Mouse (Mus musculus) forebrain, embryonic 12.5 days (tissue): ENCODE data around the gene Mfsd14a. TPM values are rescaled to one million over a fixed set of nuclear protein-coding genes. Genes with fewer than 3 reads are reported as not detected.

Experiments
- ATAC-seq: fragments of 200-750 bp; cut with Nextera tagmentation; 2 replicates; pipeline ENCODE4 v1.8.0; 2017; ENCODE audit warnings: moderate TSS enrichment; ENCODE audit not compliant: low FRiP score
- H3K27ac ChIP-seq: fragments of 300-500 bp; sonication (generic); 2 replicates; pipeline ENCODE4 v1.5.1; 2016; ENCODE audit warnings: mild to moderate bottlenecking
- H3K27me3 ChIP-seq: fragments of 300-500 bp; sonication (generic); 2 replicates; pipeline ENCODE4 v1.6.1; 2016; ENCODE audit warnings: mild to moderate bottlenecking
- H3K36me3 ChIP-seq: fragments of 300-500 bp; sonication (generic); replicated peaks from 2 replicates; pipeline ENCODE4 v1.6.1; 2016; ENCODE audit warnings: mild to moderate bottlenecking
- H3K4me1 ChIP-seq: fragments of 300-500 bp; sonication (generic); 2 replicates; pipeline ENCODE4 v1.6.1; 2016
- H3K4me2 ChIP-seq: fragments of 300-500 bp; sonication (generic); 2 replicates; pipeline ENCODE4 v1.6.1; 2016; ENCODE audit warnings: mild to moderate bottlenecking, moderate library complexity
- H3K4me3 ChIP-seq: fragments of 300-500 bp; sonication (generic); replicated peaks from 2 replicates; pipeline ENCODE4 v1.5.1; 2016; ENCODE audit warnings: mild to moderate bottlenecking
- H3K9ac ChIP-seq: fragments of 300-500 bp; sonication (generic); 2 replicates; pipeline ENCODE4 v1.6.1; 2016; ENCODE audit warnings: mild to moderate bottlenecking
- H3K9me3 ChIP-seq: fragments of 300-500 bp; sonication (generic); 2 replicates; pipeline ENCODE4 v1.6.1; 2016
- WGBS: fragments of 180-500 bp; shearing (Covaris S2); methylation state at CpG from one replicate; pipeline ENCODE4 v1.1.7; 2016; 5-methylcytosine and 5-hydroxymethylcytosine counted together
- polyA plus RNA-seq: library from polyadenylated mRNA; unstranded; fragments of >200 nt; fragmentation: Nextera tagmentation; extraction: Ambion mirVana; gene quantifications from 2 replicates; pipeline ENCODE4 v1.2.1, GENCODE M21; 2016

Gene Mfsd14a
- polyA plus RNA-seq, 1 experiment from 2014 or later, result 77.6 TPM

DNA sequence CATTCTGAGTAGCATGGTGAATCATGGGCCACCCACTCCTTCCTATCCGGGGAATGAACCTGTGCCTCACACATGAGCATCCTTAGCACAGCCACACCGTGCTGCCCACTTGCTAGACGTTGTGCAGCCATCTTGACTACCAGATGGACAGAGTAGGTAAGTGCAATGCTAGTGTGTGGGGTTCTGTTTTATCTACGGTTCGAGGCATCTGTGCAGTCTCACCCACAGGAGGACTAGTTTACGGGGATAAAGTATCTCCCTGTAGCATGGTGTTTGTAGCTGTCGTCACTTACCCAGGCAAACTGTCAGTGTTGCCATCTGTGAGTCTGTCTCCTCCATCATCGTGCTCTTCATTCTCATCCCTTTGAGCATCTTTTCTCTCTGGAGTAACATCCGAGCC is 80.3 kb downstream of the Mfsd14a start:
- H3K27me3 ChIP-seq, result no peaks in the 10 kb centered on the region
- H3K4me3 ChIP-seq, result no peak overlapping the region
- no peak for ATAC-seq
- no peak overlapping the region for H3K4me2 ChIP-seq
- no peak overlapping the region for H3K27ac ChIP-seq
- 98% methylated on average over 9 of the region's 9 CpGs for WGBS
- no peaks in the 10 kb centered on the region for H3K4me1 ChIP-seq
- no peaks in the 10 kb centered on the region for H3K9me3 ChIP-seq
- H3K9ac ChIP-seq, result no peak overlapping the region
- peaks cover 49% of the 10 kb centered on the region for H3K36me3 ChIP-seq

Other genes with a start within 250 kb of the Mfsd14a start
- gene Cdc14a, start 238.6 kb downstream of the Mfsd14a start, polyA plus RNA-seq, result 21.6 and 23.2 TPM in 2 replicates
- gene Rtca, start 154.5 kb downstream of the Mfsd14a start, polyA plus RNA-seq, result 108 TPM in 2 replicates
- gene Dbt, start 149.6 kb downstream of the Mfsd14a start, polyA plus RNA-seq, result 12.6 and 13.0 TPM in 2 replicates
- gene Lrrc39, start 99.7 kb downstream of the Mfsd14a start, polyA plus RNA-seq, result 0.47 and 0.70 TPM in 2 replicates
- gene Sass6, start 67.7 kb downstream of the Mfsd14a start, polyA plus RNA-seq, result 36.0 and 37.1 TPM in 2 replicates
- gene Trmt13, start 48.1 kb downstream of the Mfsd14a start, polyA plus RNA-seq, result 28.5 and 30.7 TPM in 2 replicates
- gene Gm43191, start 18.6 kb upstream of the Mfsd14a start, polyA plus RNA-seq, result 0.81 TPM in 1 of 2 replicates, not detected in the other
- gene Slc35a3, start 50.2 kb upstream of the Mfsd14a start, polyA plus RNA-seq, result 8.0 and 10.2 TPM in 2 replicates
- gene Agl, start 145.5 kb upstream of the Mfsd14a start, polyA plus RNA-seq, result 15.9 and 16.3 TPM in 2 replicates
- gene Frrs1, start 196.8 kb upstream of the Mfsd14a start, polyA plus RNA-seq, result 6.3 and 6.5 TPM in 2 replicates